Mouse (Mus musculus): ENCODE data around the gene Sec14l3.

DNA sequence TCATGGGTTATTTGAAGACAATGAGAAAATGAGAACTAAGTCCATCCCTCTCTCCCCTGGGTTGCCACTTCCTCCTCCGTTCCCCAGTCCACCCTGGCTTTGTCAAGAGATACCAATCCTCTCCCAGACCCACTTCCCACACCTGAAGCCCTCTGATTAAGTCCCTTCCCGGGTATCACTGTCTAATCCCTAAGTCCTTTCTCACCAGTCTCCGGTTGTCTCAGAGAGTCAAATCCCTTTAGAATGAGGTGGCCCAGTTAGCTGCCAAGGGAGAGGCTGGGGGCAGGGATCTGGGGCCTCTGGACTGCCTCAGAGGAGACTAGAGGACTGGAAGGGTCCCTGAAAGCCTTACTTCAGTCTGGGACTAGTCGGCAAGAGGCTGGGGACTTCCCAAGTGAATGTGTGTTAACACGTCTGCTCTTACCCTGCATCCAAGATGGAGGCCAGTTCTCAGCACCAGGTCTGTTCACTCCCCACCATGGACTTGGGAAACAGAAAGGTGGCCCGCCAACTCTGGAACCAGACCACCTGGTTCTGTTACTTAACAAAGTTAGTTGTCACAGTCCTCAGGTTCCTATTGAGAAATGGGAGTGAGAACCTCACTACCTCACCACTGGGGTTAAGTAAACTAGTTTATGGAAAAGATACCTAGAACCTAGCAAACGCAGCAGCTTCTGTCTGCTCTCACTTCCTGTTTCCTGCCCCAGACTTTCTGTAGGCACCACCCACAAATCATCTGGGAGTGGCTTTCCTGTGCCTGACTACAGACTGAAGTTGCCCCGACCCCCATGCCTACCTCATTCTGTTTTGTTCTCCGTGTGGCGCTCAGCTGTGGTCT is 58.3 kb downstream of the Sec14l3 start, which contains the start of gene Sec14l2:
- no peak for TF ChIP-seq MAFK (IDR thresholded peaks at IDR 0.05; ENCODE audit: insufficient read depth, low read depth, low read length)
- no peak for TF ChIP-seq HCFC1 (IDR thresholded peaks at IDR 0.05; ENCODE audit: borderline replicate concordance, insufficient read depth, low read length)
- TF ChIP-seq CHD2 (IDR thresholded peaks at IDR 0.05; ENCODE audit: low read depth, low read length): no peak
- TF ChIP-seq ZC3H11A (IDR thresholded peaks at IDR 0.05; ENCODE audit: borderline replicate concordance, low read depth, low read length): no peak

All from ES-E14 (cell line).